Mouse (Mus musculus): Measurements from ENCODE around the gene Pgm1.

DNA sequence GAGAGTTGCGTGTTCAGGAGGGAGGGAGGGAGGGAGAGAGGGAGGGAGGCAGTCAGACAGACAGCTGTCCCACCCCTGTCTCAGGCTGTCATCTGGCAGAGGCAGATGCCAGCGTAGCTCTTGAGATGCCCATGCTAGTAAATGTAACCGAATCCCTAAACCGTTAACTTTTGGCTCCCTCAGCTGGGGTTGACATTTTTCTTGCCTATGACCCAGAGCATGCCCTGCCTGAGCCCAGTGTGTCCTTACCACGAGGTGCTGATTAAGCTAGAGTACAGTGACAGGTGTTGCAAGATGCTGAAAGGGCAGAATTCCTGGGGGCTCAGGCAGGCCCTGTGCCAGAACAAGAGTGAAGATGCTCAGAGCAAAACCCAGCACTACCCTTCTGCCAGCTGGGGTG, 45.2 kb downstream of the Pgm1 start:
- TF ChIP-seq CTCF (IDR thresholded peaks at IDR 0.05; ENCODE audit: borderline replicate concordance, control insufficient read depth, extremely low read depth, insufficient read depth, low read length, poor library complexity) (no peak), POLR2A (IDR thresholded peaks at IDR 0.05; ENCODE audit: control insufficient read depth, extremely low read depth, insufficient read depth, low read length, poor library complexity) (no peak)
